In genomic region chr7:122018978-122019377, GRCm38 (mm10) we compare ENCODE assay signal across 7 mouse cellular contexts. TPM values are rescaled to one million over a fixed set of nuclear protein-coding genes. Genes with fewer than 3 reads are reported as not detected.
DNase-seq lines count a peak whose midpoint lies in the region; ATAC-seq and TF ChIP-seq lines count a peak whose summit lies in the region.

No protein-coding gene starts in this region.

- no peaks in the 10 kb centered on the region for H3K9me3 ChIP-seq in E14TG2a.4 (ENCODE audit: low read length)
- no peaks in the 10 kb centered on the region for H3K9me3 ChIP-seq in MEL (replicated peaks; ENCODE audit: insufficient read depth, low read length)
- H3K9me3 ChIP-seq in hindbrain, embryonic 15.5 days, result no peaks in the 10 kb centered on the region
- no peaks in the 10 kb centered on the region for H3K9me3 ChIP-seq in liver, embryonic 14.5 days (ENCODE audit: control insufficient read depth, low read length)

- peak overlapping the region; percentile 70 for H3K27ac ChIP-seq in MEL (ENCODE audit: control insufficient read depth, low read depth, low read length)
- H3K27ac ChIP-seq in hindbrain, embryonic 15.5 days (replicated peaks), result no peak overlapping the region
- peak overlapping the region; percentile 89 for H3K27ac ChIP-seq in liver, embryonic 14.5 days

- WGBS in hindbrain, embryonic 15.5 days, result 86% methylated on average over 7 of the region's 7 CpGs
- 70% methylated on average over 7 of the region's 7 CpGs for WGBS in liver, embryonic 14.5 days (ENCODE audit: insufficient replicate concordance)

- peak overlapping the region; percentile 73 for H3K4me2 ChIP-seq in hindbrain, embryonic 15.5 days
- peak overlapping the region; percentile 83 for H3K4me2 ChIP-seq in liver, embryonic 14.5 days (ENCODE audit: low read depth)

- no peak for TF ChIP-seq RAD21 in MEL (IDR thresholded peaks at IDR 0.05; ENCODE audit: low read depth, low read length)

- no peak for TF ChIP-seq POLR2A in MEL (IDR thresholded peaks at IDR 0.05; ENCODE audit: control insufficient read depth in 1 of 2, insufficient read depth in 1 of 2, low read depth in 1 of 2, low read length in 2 of 2, poor library complexity in 1 of 2)

- H3K4me3 ChIP-seq in E14TG2a.4 (replicated peaks; ENCODE audit: low read length), result peak overlapping the region; percentile 93
- peak overlapping the region in 1 of 2 experiments; percentile 86; a peak in 1 of 4 replicates for H3K4me3 ChIP-seq in MEL (ENCODE audit: control insufficient read depth in 1 of 2, insufficient read depth in 1 of 2, low read depth in 2 of 2, low read length in 2 of 2)
- peak overlapping the region; percentile 53 for H3K4me3 ChIP-seq in hindbrain, embryonic 15.5 days
- H3K4me3 ChIP-seq in liver, embryonic 14.5 days (ENCODE audit: insufficient read depth in 1 of 2, low read depth in 2 of 2, low read length in 2 of 2), result peak overlapping the region in 1 of 2 experiments; percentile 22; a peak in 2 of 4 replicates

- H3K4me1 ChIP-seq in E14TG2a.4 (replicated peaks; ENCODE audit: low read depth, low read length), result peaks cover 68% of the 10 kb centered on the region
- peaks cover 19 to 35% of the 10 kb centered on the region in 2 experiments for H3K4me1 ChIP-seq in MEL (ENCODE audit: control insufficient read depth in 1 of 2, insufficient read depth in 2 of 2, low read length in 2 of 2)
- peaks cover 58% of the 10 kb centered on the region for H3K4me1 ChIP-seq in hindbrain, embryonic 15.5 days (replicated peaks)
- peaks cover 44 to 59% of the 10 kb centered on the region in 2 experiments for H3K4me1 ChIP-seq in liver, embryonic 14.5 days (replicated peaks; ENCODE audit: control insufficient read depth in 2 of 2, insufficient read depth in 2 of 2, low read length in 1 of 2)

- H3K27me3 ChIP-seq in E14TG2a.4 (ENCODE audit: insufficient read depth, low read length), result no peaks in the 10 kb centered on the region
- H3K27me3 ChIP-seq in MEL (ENCODE audit: control insufficient read depth in 1 of 2, insufficient read depth in 2 of 2, low read length in 2 of 2), result no peaks in the 10 kb centered on the region
- H3K27me3 ChIP-seq in hindbrain, embryonic 15.5 days, result no peaks in the 10 kb centered on the region
- H3K27me3 ChIP-seq in liver, embryonic 14.5 days (ENCODE audit: control insufficient read depth, insufficient read depth, low read length), result no peaks in the 10 kb centered on the region

- no peak for ATAC-seq in hindbrain, embryonic 15.5 days (ENCODE audit: low FRiP score, low read depth)
- ATAC-seq in liver, embryonic 14.5 days (ENCODE audit: insufficient read depth), result no peak
- ATAC-seq in activated CD4-positive, CD25-positive, alpha-beta regulatory T cell, adult 4 months, result no peak

- peaks cover 34% of the 10 kb centered on the region for H3K79me2 ChIP-seq in MEL (ENCODE audit: control insufficient read depth, insufficient read depth, low read length, poor library complexity)

- TF ChIP-seq CTCF in E14TG2a.4 (conservative IDR thresholded peaks at IDR 0.05; ENCODE audit: low read length) (no peak), MEL (IDR thresholded peaks at IDR 0.05 in 2 of 3, conservative IDR thresholded peaks at IDR 0.05 in 1 of 3; ENCODE audit: control insufficient read depth in 1 of 3, insufficient read depth in 1 of 3, low read depth in 2 of 3, low read length in 3 of 3, poor library complexity in 1 of 3, severe bottlenecking in 1 of 3) (no peak)
- TF ChIP-seq CTCF in liver, embryonic 14.5 days (IDR thresholded peaks at IDR 0.05; ENCODE audit: low read depth), result no peak

- no peak overlapping the region for H3K9ac ChIP-seq in MEL (ENCODE audit: control insufficient read depth, low read depth, low read length, poor library complexity, severe bottlenecking)
- H3K9ac ChIP-seq in hindbrain, embryonic 15.5 days, result no peak overlapping the region
- no peak overlapping the region; the same call in 1 of the 2 replicates for H3K9ac ChIP-seq in liver, embryonic 14.5 days (replicated peaks)

- no peak for TF ChIP-seq EP300 in MEL (IDR thresholded peaks at IDR 0.05; ENCODE audit: low read depth in 1 of 2, low read length in 2 of 2)
- no peak for TF ChIP-seq EP300 in liver, embryonic 14.5 days (IDR thresholded peaks at IDR 0.05; ENCODE audit: low read depth)

- DNase-seq in MEL (ENCODE audit: low read depth, low spot score), result no peak
- no peak for DNase-seq in liver, embryonic 14.5 days (ENCODE audit: low read depth in 3 of 3, low spot score in 3 of 3)
- no peak for DNase-seq in thymus, postnatal 36 days
- no peak for DNase-seq in adrenal gland, postnatal 25 days

- H3K36me3 ChIP-seq in E14TG2a.4 (ENCODE audit: insufficient read depth, low read length) (peaks cover 24% of the 10 kb centered on the region), MEL (ENCODE audit: control insufficient read depth in 1 of 2, insufficient read depth in 2 of 2, low read length in 2 of 2) (peaks cover 0 to 33% of the 10 kb centered on the region in 2 experiments; a peak in 2 of 4 replicates)
- H3K36me3 ChIP-seq in hindbrain, embryonic 15.5 days, result no peaks in the 10 kb centered on the region
- H3K36me3 ChIP-seq in liver, embryonic 14.5 days (replicated peaks; ENCODE audit: control insufficient read depth, insufficient read depth, low read depth), result no peaks in the 10 kb centered on the region

TF ChIP-seq in MEL, 35 proteins besides CTCF, POLR2A, EP300 and RAD21 (continues in another document):
- TF ChIP-seq CHD1 (IDR thresholded peaks at IDR 0.05; ENCODE audit: low read depth, low read length) (no peak), USF1 (IDR thresholded peaks at IDR 0.05; ENCODE audit: low read depth, low read length) (no peak), KAT2A (conservative IDR thresholded peaks at IDR 0.05; ENCODE audit: low read depth, low read length) (no peak), TAL1 (IDR thresholded peaks at IDR 0.05; ENCODE audit: low read length) (no peak), TBP (IDR thresholded peaks at IDR 0.05; ENCODE audit: low read depth, low read length) (no peak), NRF1 (IDR thresholded peaks at IDR 0.05; ENCODE audit: insufficient read depth, low read depth, low read length, poor library complexity, severe bottlenecking) (no peak), SIN3A (IDR thresholded peaks at IDR 0.05; ENCODE audit: low read length) (no peak), CHD2 (IDR thresholded peaks at IDR 0.05; ENCODE audit: low read length) (no peak), ZMIZ1 (IDR thresholded peaks at IDR 0.05; ENCODE audit: low read depth, low read length) (no peak), GABPA (IDR thresholded peaks at IDR 0.05; ENCODE audit: low read depth, low read length) (no peak), POLR2AphosphoS2 (IDR thresholded peaks at IDR 0.05; ENCODE audit: low read length) (no peak), E2F4 (IDR thresholded peaks at IDR 0.05; ENCODE audit: borderline replicate concordance, low read depth, low read length) (no peak), GATA1 (IDR thresholded peaks at IDR 0.05; ENCODE audit: low read depth, low read length) (no peak), HCFC1 (IDR thresholded peaks at IDR 0.05; ENCODE audit: low read depth, low read length) (no peak), MYC (IDR thresholded peaks at IDR 0.05; ENCODE audit: low read depth, low read length) (no peak), MXI1 (IDR thresholded peaks at IDR 0.05; ENCODE audit: low read depth, low read length) (no peak)

RNA-seq across cellular contexts. Expression of gene Gga2, which starts 2.0 kb away (rescaled TPM):
- total RNA-seq in MEL (2012; rRNA removed), result 30.1 and 35.2 TPM in 2 replicates
- 10 to 100 TPM; 29.5 to 95.3 TPM for polyA plus RNA-seq in MEL (2012; ENCODE audit: insufficient read depth in 1 of 2, insufficient read length in 2 of 2, low read depth in 1 of 2, low replicate concordance in 2 of 2, missing spikeins in 1 of 2)
- polyA plus RNA-seq in hindbrain, embryonic 15.5 days (2015; fragmentation: Nextera tagmentation; extraction: Ambion mirVana), result 51.8 and 51.9 TPM in 2 replicates
- 21.9 and 23.5 TPM in 2 replicates for polyA plus RNA-seq in liver, embryonic 14.5 days (2012; rRNA removed)
- 18.2 and 21.4 TPM in 2 replicates for polyA plus RNA-seq in liver, embryonic 14.5 days (2014; fragmentation: Nextera tagmentation; extraction: Ambion mirVana)
- total RNA-seq in adrenal gland, postnatal 25 days (2021), result 16.6 and 17.6 TPM in 2 replicates
- 1 to 10 TPM in 1 of 2 experiments, under 1 TPM in 1; 0.83 to 2.4 TPM for polyA plus RNA-seq in activated CD4-positive, CD25-positive, alpha-beta regulatory T cell, adult 4 months (2017; shearing (Covaris generic))

RNA-seq across cellular contexts. Expression of gene Cog7, which starts 37.5 kb away (rescaled TPM):
- 17.1 and 17.7 TPM in 2 replicates for total RNA-seq in MEL (2012; rRNA removed)
- 10 to 100 TPM in 1 of 2 experiments, not detected in 1; 21.2 TPM for polyA plus RNA-seq in MEL (2012; ENCODE audit: insufficient read depth in 1 of 2, insufficient read length in 2 of 2, low read depth in 1 of 2, low replicate concordance in 2 of 2, missing spikeins in 1 of 2)
- 26.8 and 29.8 TPM in 2 replicates for polyA plus RNA-seq in hindbrain, embryonic 15.5 days (2015; fragmentation: Nextera tagmentation; extraction: Ambion mirVana)
- 5.6 and 7.2 TPM in 2 replicates for polyA plus RNA-seq in liver, embryonic 14.5 days (2012; rRNA removed)
- 4.7 and 4.8 TPM in 2 replicates for polyA plus RNA-seq in liver, embryonic 14.5 days (2014; fragmentation: Nextera tagmentation; extraction: Ambion mirVana)
- total RNA-seq in adrenal gland, postnatal 25 days (2021), result 23.1 and 31.7 TPM in 2 replicates
- polyA plus RNA-seq in activated CD4-positive, CD25-positive, alpha-beta regulatory T cell, adult 4 months (2017; shearing (Covaris generic)), result 10 to 100 TPM in 1 of 2 experiments, 1 to 10 TPM in 1; 8.3 to 10.3 TPM

RNA-seq across cellular contexts. Expression of gene Ubfd1, which starts 48.0 kb away (rescaled TPM):
- 29.2 and 31.2 TPM in 2 replicates for total RNA-seq in MEL (2012; rRNA removed)
- polyA plus RNA-seq in MEL (2012; ENCODE audit: insufficient read depth in 1 of 2, insufficient read length in 2 of 2, low read depth in 1 of 2, low replicate concordance in 2 of 2, missing spikeins in 1 of 2), result 10 to 100 TPM in 1 of 2 experiments, not detected in 1; 33.8 TPM
- 81.6 and 82.7 TPM in 2 replicates for polyA plus RNA-seq in hindbrain, embryonic 15.5 days (2015; fragmentation: Nextera tagmentation; extraction: Ambion mirVana)
- 11.3 and 11.7 TPM in 2 replicates for polyA plus RNA-seq in liver, embryonic 14.5 days (2012; rRNA removed)
- polyA plus RNA-seq in liver, embryonic 14.5 days (2014; fragmentation: Nextera tagmentation; extraction: Ambion mirVana), result 16.9 and 20.5 TPM in 2 replicates
- 53.2 and 56.1 TPM in 2 replicates for total RNA-seq in adrenal gland, postnatal 25 days (2021)
- polyA plus RNA-seq in activated CD4-positive, CD25-positive, alpha-beta regulatory T cell, adult 4 months (2017; shearing (Covaris generic)), result 10 to 100 TPM; 10.1 to 12.7 TPM

RNA-seq across cellular contexts. Expression of gene Ears2, which starts 48.1 kb away (rescaled TPM):
- total RNA-seq in MEL (2012; rRNA removed), result 8.8 and 9.9 TPM in 2 replicates
- polyA plus RNA-seq in MEL (2012; ENCODE audit: insufficient read depth in 1 of 2, insufficient read length in 2 of 2, low read depth in 1 of 2, low replicate concordance in 2 of 2, missing spikeins in 1 of 2), result 10 to 100 TPM in 1 of 2 experiments, not detected in 1; 12.8 TPM
- 9.8 and 10.7 TPM in 2 replicates for polyA plus RNA-seq in hindbrain, embryonic 15.5 days (2015; fragmentation: Nextera tagmentation; extraction: Ambion mirVana)
- 3.7 and 4.0 TPM in 2 replicates for polyA plus RNA-seq in liver, embryonic 14.5 days (2012; rRNA removed)
- polyA plus RNA-seq in liver, embryonic 14.5 days (2014; fragmentation: Nextera tagmentation; extraction: Ambion mirVana), result 6.9 and 7.9 TPM in 2 replicates
- 18.5 and 19.7 TPM in 2 replicates for total RNA-seq in adrenal gland, postnatal 25 days (2021)
- 1 to 10 TPM; 3.8 to 4.7 TPM for polyA plus RNA-seq in activated CD4-positive, CD25-positive, alpha-beta regulatory T cell, adult 4 months (2017; shearing (Covaris generic))

Comparison
In these comparisons a context has a peak if more than half of its experiments do, and no peak if none do; other contexts are left out.
1. RNA of gene Gga2, which starts 2.0 kb away (polyA plus RNA-seq): 29.5 to 95.3 TPM in MEL, 51.8 to 51.9 TPM in hindbrain, embryonic 15.5 days and 18.2 to 23.5 TPM in liver, embryonic 14.5 days; 0.83 to 2.4 TPM in activated CD4-positive, CD25-positive, alpha-beta regulatory T cell, adult 4 months; every median in the first group is over 4 times any median in the second.